In the genomic region with DNA sequence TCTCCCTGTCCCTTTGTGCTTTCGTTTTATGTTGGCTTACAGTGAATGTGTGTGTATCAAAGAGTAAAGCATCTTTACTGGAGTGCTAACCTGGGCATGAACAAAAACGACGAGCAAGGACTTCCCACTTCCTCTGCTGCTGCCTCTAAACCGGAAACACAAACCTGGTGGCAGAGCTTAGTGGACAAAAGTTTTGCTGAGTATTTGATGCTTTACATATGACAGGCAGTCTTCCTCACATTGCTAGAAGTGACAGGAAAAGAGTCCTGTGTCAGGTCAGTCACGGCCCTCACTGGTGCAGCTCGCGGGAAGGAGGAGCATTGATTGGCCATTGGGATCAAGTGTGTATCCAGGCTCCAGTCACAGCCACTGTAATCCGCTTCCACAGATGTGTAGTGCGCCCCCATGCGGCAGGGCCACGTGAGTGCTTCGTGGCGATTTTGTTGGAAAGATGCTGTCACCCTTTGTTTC, we compare ENCODE assay signal across 8 mouse cellular contexts. TPM values are rescaled to one million over a fixed set of nuclear protein-coding genes. Genes with fewer than 3 reads are reported as not detected.
DNase-seq lines count a peak whose midpoint lies in the region; ATAC-seq lines count a peak whose summit lies in the region.

No protein-coding gene starts in this region.

- DNase-seq in adrenal gland, postnatal 10 days = peak; percentile 93
- peak; percentile 88 for DNase-seq in embryonic facial prominence, embryonic 10.5 days (ENCODE audit: low spot score)
- peak; percentile 99 for DNase-seq in heart, adult 11 months
- peak; percentile 90 for DNase-seq in kidney, adult 11 months
- DNase-seq in left cerebral cortex, postnatal 4 days = peak; percentile 81
- peak; percentile 97 for DNase-seq in midbrain, embryonic 11.5 days (ENCODE audit: low spot score, missing footprints)
- peak; percentile 65 for DNase-seq in right cerebral cortex, postnatal 4 days
- DNase-seq in yolk sac, embryonic 10.5 days (ENCODE audit: low spot score) = peak; percentile 82

- no peaks in the 10 kb centered on the region for H3K27me3 ChIP-seq in embryonic facial prominence, embryonic 10.5 days (replicated peaks; ENCODE audit: low read depth, poor library complexity, severe bottlenecking)
- no peaks in the 10 kb centered on the region for H3K27me3 ChIP-seq in midbrain, embryonic 11.5 days (ENCODE audit: control insufficient read depth, insufficient read depth, low read length)

- ATAC-seq in midbrain, embryonic 11.5 days (ENCODE audit: low FRiP score) = peak; percentile 76

- H3K4me1 ChIP-seq in embryonic facial prominence, embryonic 10.5 days = peaks cover 97% of the 10 kb centered on the region
- H3K4me1 ChIP-seq in midbrain, embryonic 11.5 days (ENCODE audit: control insufficient read depth, insufficient read depth, low read length) = peaks cover 55% of the 10 kb centered on the region

- no peaks in the 10 kb centered on the region for H3K9me3 ChIP-seq in embryonic facial prominence, embryonic 10.5 days
- H3K9me3 ChIP-seq in midbrain, embryonic 11.5 days (ENCODE audit: control insufficient read depth, low read length) = no peaks in the 10 kb centered on the region

- WGBS in embryonic facial prominence, embryonic 10.5 days = under 1% methylated on average over 13 of the region's 13 CpGs
- 1% methylated on average over 13 of the region's 13 CpGs for WGBS in midbrain, embryonic 11.5 days

- H3K9ac ChIP-seq in midbrain, embryonic 11.5 days (ENCODE audit: low read length) = no peak overlapping the region

- H3K4me2 ChIP-seq in midbrain, embryonic 11.5 days = peak overlapping the region; percentile 38

- H3K4me3 ChIP-seq in embryonic facial prominence, embryonic 10.5 days = peak overlapping the region; percentile 59
- H3K4me3 ChIP-seq in midbrain, embryonic 11.5 days (ENCODE audit: low read depth, low read length) = peak overlapping the region; percentile 19

- peaks cover 28% of the 10 kb centered on the region for H3K36me3 ChIP-seq in embryonic facial prominence, embryonic 10.5 days (replicated peaks)
- H3K36me3 ChIP-seq in midbrain, embryonic 11.5 days (ENCODE audit: control insufficient read depth, insufficient read depth, low read length) = peaks cover 2% of the 10 kb centered on the region; the same call in 1 of the 2 replicates

- intact Hi-C loops in left cerebral cortex, postnatal 4 days (cut with DNase I) = no loop called here

- no peak overlapping the region for H3K27ac ChIP-seq in embryonic facial prominence, embryonic 10.5 days (replicated peaks)
- no peak overlapping the region for H3K27ac ChIP-seq in midbrain, embryonic 11.5 days (ENCODE audit: low read depth, low read length)

RNA-seq across cellular contexts. Expression of gene Map4k4, which starts 35.7 kb away (rescaled TPM):
- 100 to 1,000 TPM; 138 to 167 TPM for total RNA-seq in adrenal gland, postnatal 10 days (2021)
- polyA plus RNA-seq in embryonic facial prominence, embryonic 10.5 days (2016; fragmentation: Nextera tagmentation; extraction: Ambion mirVana) = 37.6 and 41.4 TPM in 2 replicates
- total RNA-seq in left cerebral cortex, postnatal 4 days (2021) = 100 to 1,000 TPM; 374 to 381 TPM
- polyA plus RNA-seq in midbrain, embryonic 11.5 days (2014; fragmentation: Nextera tagmentation; extraction: Ambion mirVana) = 30.7 and 33.7 TPM in 2 replicates
